Mouse (Mus musculus): Measurements from ENCODE around the gene Sh2d6. TPM values are rescaled to one million over a fixed set of nuclear protein-coding genes. Genes with fewer than 3 reads are reported as not detected.
"Not testable (repeated sequence)": the region's sequence is repeated elsewhere in the genome, so short reads cannot be mapped to it uniquely, and the experiment has no call there.

Sh2d6 gene
- total RNA-seq, 2 experiments from 2014 or later: 0.25 TPM; not detected in 1

DNA sequence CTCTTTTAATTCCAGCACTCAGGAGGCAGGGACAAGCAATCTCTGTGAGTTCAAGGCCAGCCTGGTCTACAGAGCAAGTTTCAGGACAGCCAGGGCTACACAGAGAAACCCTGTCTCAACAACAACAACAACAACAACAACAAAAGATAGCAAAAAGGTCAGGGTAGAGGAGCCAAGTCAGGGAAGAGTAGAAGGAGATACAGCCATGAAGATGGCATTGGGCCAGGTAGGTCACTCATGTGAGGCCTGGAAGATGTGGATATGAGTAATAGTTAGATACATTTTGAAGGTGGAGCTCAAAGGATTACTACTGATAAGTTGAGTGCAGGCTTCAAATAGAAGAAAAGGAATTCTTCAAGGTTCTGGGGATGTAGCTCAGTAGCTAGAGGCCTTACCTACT, 18.2 kb downstream of the Sh2d6 start:
- no peak for DNase-seq

DNA sequence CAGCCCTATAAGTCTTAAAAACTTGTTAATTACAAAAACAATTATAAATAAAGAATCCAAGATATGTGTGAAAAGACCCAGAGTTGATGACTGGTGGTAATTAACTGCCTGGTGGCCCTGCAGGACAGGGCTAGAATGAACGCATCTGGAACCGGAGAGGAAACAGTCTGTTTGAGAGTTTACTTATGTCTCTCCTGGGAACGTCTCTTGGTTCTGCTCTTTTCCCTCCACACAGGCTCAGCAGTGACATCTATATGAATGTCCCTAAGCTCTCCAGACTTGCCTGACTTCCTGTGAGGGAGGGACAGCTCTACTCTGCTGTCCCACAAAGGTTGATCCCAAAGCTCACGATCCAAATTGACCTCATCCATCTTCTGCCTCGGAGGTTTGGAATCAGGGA, 22.6 kb downstream of the Sh2d6 start:
- DNase-seq: no peak

DNA sequence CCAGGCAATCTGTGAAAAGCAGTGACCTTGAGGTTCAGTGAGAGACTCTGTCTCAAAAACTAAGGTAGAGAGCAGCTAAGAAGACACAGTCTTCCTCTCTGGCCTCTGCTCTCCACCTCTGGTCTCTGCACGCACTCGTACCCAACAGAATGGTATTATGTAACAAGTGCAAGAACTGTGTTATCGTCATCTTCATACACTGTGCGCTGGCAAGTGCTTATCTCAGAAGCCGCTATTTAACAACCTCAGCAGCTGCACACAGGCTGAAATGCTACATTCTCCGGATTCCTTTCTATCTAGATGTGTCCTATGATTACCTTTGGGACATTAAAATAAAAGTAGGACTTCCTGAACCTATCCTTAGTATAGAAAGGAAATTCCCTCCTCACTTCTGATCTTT, 28.6 kb downstream of the Sh2d6 start:
- DNase-seq: peak; percentile 60 to 81

DNA sequence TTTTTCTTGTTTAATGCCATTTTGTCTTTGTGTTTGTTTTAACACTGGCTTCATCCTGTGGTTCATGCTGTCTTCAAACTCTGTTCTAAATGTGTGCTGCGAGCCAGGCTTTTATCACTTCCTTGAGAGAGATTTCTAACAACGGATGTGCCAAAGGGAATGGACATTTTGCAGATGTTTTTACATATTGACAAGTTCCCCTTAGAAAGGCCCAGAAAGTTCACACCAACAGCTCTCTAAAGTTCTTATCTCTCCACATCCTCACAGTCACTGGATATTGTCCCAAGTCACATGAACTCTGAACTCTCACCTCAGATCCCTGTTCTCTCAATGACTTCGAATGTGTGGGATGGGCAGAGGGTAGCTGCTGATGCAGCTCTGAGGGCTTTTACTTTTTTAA, 30.4 kb downstream of the Sh2d6 start:
- DNase-seq: peak; percentile 50 to 68

DNA sequence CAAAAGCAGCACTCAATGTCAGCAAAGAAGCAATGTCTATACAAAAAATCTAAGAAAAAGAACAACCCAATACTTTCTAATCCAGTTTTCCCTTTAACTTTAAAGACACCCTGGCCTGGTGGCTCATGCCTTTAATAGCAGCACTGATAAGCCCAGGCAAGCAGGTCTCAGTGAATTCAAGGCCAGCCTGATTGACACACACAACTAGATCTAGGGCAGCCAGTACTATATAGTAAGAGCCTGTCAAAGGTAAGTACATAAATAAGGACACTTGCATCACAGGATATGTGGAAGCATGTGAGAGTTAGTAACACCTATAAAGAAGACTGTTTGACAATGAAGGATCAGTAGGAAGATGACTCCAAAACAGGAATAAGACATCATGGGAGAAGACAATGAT, 32.0 kb downstream of the Sh2d6 start:
- DNase-seq: no peak

DNA sequence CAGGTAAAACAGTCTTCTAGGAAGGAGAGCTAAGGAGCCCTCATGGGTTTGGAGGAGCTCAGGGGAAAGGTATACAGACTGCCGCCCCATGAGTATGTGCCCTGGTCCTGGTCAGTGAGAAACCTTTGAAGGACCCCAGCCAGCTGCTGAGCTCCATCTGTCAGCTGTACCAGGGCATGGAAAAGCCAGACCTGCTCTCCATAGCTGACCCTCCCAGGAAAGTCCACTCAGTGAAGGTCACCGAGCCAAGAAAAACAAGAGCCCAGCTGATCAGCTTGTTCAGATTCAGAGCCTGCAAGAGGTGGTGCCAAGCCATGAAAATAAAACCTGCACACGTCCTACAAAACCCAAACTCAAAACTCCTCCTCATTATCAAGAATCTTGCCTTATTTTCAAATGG, 32.7 kb downstream of the Sh2d6 start:
- DNase-seq: peak; percentile 72 to 84

DNA sequence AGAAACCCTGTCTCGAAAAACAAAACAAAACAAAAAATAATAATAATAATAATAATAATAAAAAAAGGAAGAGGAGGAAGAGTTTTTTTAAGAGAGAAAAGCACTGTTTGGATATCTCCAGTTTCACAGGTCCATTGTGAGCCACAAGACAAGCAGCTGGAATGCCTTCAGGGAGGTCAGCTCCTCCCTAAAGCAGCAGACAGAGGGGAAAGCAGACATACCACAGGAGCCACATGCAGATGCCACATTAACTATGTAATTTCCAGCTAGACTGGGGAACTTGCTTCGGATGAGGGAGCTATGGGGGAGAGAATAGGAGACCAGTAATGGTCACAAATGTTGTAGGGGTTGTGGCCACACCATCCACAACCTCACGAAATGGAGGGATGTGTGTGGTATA, 34.2 kb downstream of the Sh2d6 start:
- no peak for DNase-seq

DNA sequence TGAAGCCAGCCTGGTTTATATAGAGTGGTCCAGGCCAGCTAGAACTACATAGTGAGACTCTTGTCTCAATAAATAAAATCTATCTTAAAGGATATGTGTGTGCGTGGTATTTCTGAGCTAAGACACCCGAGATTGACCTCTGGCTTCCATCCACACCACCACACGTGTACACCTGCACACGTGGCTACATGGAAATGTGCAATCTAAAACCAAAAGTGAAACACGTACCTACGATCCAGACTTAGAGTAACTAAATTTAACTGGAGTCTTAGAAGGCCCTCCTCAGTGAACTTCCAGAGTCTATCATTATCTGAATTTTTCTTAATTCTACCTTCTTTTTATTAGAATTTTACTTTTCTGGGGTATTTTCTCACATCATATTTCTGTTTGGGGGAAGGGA, 35.2 kb downstream of the Sh2d6 start:
- no peak for DNase-seq

DNA sequence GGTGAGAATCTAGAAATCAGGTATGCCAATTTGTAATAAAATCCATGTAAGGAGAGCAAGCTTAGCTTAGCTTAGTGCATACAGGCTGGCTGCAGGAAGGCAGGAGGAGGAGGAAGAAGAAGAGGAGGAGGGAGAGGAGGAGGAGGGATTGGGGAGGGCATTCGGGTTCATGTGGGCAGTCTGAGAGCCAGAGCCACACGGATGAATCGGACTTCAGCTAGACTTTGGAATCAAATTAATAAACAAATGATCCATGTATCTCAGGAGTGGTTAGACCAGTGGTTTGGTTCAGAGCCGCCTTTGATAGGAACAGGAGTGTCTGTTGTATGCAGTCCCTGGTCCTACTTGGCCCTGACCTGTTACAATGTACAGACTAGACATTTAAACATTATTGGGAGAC, 36.6 kb downstream of the Sh2d6 start:
- no peak for DNase-seq

DNA sequence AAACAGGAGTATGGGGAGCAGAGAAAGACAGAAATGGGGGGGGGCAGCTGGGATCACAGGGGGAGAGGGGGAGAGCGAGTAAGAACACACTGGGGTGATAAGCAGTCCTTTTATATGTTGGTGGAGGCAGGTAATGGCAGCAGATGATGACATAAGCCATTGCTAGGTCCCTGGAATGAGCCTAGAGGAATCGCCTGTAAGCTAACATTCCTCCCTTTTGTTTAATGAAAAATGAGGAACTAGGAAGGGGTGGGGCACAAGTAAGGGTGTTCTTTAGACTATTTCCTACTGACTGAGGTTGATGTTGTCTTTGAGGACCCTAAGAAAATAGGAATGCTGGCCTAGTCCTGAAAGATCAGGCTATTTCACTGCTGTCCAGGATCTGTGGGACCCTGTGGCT, 39.4 kb downstream of the Sh2d6 start:
- DNase-seq: no peak

DNA sequence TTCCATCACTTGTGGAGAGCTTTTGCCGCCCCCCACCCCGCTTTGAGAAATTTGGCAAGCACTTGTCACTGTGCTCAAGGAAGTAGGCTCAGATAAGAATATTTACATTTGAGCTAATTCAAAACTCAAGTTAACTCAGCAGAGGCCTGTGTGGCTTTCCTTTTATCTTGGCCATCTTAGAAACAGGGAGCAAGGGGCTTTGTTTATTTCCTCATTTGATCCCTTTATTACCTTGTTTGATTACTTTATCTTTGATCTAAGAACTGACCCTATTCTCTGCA, 41.1 kb downstream of the Sh2d6 start:
- DNase-seq: no peak

DNA sequence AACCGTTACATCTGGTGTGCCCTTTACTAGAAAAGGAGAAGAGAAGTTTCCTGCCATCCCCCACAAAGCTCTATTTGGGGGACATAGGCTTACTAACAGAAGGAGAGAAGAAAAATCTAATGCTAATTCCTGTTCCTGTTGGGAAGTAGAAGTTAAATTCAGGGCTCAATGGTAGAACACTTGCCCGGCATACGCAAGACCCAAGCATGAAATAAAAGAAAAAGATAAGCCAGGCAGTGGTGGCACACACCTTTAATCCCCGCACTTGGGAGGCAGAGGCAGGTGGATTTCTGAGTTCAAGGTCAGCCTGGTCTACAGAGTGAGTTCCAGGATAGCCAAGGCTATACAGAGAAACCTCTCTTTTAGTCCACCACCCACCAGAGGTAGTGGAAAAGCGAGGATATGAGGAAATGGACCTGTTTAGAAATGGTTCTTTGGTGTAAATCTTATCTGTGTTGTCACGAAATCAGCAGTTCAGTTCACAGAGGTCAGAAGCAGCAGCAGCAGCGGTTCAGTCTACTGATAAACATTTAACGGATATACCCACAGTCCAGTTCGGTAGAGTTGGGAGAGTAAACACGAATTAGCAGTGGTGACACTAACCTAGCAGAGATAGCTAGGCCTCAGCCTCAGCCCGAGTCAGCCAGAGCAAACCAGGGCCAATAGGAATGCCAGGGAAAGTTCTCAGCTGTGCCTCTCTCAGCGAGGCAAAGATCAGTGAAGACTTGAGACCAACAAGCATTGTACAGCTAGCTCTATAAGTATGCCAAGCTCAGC, 41.7 kb downstream of the Sh2d6 start:
- no peak for DNase-seq

DNA sequence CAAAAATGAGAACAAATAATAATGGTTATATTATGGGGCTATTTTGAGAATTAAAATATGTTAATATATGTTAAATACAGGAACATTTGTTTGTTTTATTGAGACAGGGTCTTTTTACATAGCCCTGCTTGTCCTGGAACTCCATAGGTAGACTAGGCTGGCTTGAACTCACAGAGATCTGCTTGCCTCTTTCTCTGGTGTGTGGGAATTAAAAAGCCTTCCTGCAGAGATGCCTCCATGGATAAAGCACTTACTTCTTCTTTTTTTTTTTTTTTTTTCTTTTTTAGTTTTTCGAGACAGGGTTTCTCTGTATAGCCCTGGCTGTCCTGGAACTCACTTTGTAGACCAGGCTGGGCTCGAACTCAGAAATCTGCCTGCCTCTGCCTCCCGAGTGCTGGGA, 42.8 kb downstream of the Sh2d6 start:
- DNase-seq: not testable (repeated sequence)

DNA sequence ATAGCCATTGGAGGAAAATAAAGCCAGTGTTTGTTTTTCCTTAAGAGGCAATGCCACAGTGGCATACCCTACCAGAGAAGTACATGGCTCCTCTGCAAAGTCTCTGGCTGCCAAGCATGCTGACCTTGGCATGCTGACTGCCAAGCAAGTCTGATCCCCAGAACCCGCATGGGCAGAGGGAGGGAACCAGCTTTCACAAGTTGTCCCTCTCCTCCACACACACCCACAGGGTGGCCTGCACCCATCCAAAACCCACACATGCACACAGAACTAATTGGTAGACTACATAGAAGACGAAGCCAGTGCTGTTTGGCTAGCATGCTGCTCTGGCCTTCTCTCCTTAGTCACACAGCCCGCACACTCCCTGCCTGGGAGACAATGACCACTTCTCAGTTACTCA, 43.9 kb downstream of the Sh2d6 start:
- peak in 1 of 2 experiments; percentile 49 for DNase-seq

DNA sequence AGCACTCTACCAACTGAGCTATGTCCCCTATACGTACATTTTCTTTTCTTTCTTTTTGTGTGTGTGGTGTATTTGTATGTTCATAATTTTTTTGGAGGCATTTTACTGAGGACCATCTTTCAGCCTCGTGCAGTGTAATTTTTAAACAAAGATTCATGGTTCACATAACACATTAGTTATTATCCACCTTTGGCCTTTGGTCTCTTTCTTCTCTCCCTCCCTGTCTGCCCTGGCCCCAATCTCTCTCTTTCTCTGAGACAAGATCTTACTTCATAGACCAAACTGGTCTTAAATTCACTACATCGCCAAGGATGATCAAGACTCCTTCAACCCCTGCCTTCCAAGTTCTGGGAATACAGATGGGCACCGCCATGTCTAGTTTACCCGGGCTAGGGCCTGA, 44.7 kb downstream of the Sh2d6 start:
- DNase-seq: no peak

DNA sequence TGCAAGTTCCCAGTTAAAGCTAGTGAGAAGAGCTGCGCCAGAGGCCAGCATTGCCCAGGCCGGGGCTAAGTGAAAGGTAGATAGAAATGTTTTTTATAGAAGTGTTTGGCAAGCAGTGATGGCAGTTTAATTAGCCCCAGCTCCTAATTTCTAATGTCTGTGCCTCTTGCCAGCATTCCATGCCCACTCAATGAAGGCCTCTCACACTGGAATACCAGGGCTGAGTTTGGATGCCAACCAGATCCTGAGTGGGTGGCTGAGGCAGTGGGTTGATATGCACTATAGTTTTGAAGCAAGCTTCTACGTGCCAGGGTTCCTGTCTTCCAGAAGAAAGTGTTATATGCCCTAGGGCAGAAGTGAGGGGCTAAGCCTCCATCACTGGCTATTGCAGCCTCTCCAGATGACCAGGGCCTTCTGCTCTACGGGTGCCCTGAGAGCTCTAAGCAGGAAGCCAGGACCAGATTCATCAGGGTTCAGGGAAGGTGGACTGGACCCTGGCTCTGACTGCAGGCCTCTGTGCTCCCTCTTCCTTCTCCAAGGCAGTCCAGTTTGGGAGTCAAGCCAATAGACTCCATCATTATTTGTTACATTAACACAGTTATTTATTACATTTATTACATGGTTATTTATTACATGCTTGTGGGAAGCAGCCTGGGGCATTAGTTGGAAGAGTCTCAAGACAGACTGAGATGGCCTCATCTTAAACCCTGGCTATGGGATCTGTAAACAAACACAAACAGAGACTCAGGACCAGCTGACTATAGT, 46.1 kb downstream of the Sh2d6 start:
- peak in 1 of 2 experiments; percentile 29 for DNase-seq

DNA sequence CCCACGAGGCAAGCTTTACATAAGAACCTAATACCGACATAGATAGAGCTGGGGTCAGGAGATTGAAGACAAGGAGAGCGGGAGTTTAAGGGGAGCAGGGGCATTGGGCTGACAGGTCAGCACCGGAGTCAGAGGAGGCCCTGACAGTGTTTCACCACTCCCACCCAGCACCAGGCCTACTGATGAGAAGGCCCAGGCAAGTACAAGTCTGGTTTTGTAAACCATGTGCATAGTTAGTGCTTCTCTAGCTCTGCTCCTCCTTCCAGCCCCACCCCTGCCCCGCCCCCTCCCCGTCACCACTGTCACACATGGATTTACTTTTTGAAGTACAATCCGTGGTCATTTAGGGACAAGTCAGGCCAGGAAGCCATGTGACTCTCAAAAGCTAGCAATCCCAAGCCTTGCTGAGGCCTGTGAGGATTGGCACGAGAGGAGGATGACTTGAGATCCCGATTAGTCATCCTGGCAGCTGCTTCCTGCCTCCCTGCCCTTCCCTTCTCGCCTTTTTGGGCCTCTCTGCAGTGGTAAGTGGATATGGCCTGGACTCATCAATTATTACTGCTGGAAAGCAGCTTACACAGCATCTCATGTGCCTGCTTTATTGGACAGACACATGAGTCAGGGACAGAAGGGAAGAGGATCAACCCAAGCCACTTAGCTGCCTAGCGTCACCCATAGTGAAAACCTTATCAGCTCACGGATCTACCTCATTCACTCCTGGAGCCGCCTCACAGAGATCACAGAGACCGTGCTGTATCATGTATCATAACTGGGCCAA, 48.1 kb downstream of the Sh2d6 start:
- peak; percentile 71 to 86 for DNase-seq

DNA sequence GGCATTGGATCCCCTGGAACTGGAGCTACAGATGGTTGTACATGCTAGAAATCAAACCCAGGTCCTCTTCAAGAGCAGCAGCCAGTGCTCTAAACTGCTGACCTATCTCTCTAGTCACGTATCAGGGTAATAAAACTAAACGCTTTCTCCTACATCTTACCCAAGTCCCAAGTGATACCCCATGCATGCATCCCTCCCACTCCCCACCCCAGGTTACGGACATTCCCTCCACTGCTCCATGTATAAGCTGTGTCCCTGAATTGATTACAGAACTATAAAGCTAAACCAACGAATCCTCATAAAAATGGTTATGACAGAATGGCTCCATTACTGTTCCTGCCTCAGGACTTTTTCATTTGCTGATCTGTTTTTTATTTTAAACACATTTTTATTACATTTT, 55.3 kb downstream of the Sh2d6 start:
- no peak for DNase-seq

DNA sequence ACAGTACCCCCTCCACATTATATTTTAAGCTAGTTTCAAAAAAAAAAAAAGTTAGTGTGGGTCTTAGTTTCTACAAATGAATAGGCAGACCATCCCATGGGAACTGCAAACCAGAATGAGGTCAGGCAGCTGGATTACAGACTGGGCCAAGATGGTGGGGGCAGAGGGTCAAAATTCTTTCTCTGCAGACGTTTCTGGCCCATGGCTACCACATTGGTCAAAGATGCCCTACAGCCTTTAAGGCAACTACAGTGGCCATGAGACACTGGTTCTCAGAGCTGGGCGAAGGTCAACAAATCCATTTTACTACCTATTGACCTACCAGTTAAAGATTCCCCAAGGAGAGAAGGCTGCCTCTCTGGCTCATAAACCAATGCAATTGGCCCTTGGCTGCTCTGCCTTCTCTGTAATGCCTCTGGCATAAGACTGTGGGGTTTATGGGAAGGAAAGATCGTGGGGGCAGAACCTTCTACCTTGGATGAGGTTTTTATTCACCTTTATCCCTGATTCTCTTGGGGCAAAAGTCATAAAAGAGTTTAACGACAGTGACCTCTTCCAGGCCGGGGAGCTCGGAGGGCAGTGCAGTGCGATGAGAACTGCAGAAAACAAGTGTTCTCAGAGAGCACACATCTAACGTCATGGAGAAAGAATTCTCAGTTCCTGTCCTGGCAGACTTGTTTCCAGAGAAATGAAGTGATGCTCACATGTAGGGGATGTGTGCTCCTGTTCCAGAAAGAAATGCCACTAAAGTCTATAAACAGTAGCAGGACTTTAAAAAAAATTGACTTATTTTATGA, 55.9 kb downstream of the Sh2d6 start:
- peak; percentile 54 to 59 for DNase-seq

All from heart, adult 18-20 months (tissue).